Mouse (Mus musculus) hindbrain, embryonic 15.5 days (tissue): ENCODE measurements around the gene Hgfac. TPM values are rescaled to one million over a fixed set of nuclear protein-coding genes. Genes with fewer than 3 reads are reported as not detected.

Experiments
- ATAC-seq: fragments of 200-750 bp; cut with Nextera tagmentation; 2 replicates; pipeline ENCODE4 v1.8.0; 2017; ENCODE audit warnings: low read depth, moderate number of reproducible peaks, moderate TSS enrichment; ENCODE audit not compliant: low FRiP score
- H3K27ac ChIP-seq: fragments of 300-500 bp; sonication (generic); replicated peaks from 2 replicates; pipeline ENCODE4 v1.5.1; 2015; ENCODE audit warnings: mild to moderate bottlenecking, inconsistent platforms
- H3K27me3 ChIP-seq: fragments of 300-500 bp; sonication (generic); 2 replicates; pipeline ENCODE4 v1.6.1; 2015; ENCODE audit warnings: control low read depth, inconsistent platforms
- H3K36me3 ChIP-seq: fragments of 300-500 bp; sonication (generic); 2 replicates; pipeline ENCODE4 v1.6.1; 2015; ENCODE audit warnings: control low read depth, inconsistent platforms
- H3K4me1 ChIP-seq: fragments of 300-500 bp; sonication (generic); replicated peaks from 2 replicates; pipeline ENCODE4 v1.6.1; 2015; ENCODE audit warnings: control low read depth, inconsistent platforms
- H3K4me2 ChIP-seq: fragments of 300-500 bp; sonication (generic); 2 replicates; pipeline ENCODE4 v1.6.1; 2015; ENCODE audit warnings: moderate library complexity, mild to moderate bottlenecking, inconsistent platforms
- H3K4me3 ChIP-seq: fragments of 300-500 bp; sonication (generic); 2 replicates; pipeline ENCODE4 v1.5.1; 2015; ENCODE audit warnings: mild to moderate bottlenecking, inconsistent platforms
- H3K9ac ChIP-seq: fragments of 300-500 bp; sonication (generic); 2 replicates; pipeline ENCODE4 v1.6.1; 2015; ENCODE audit warnings: inconsistent platforms
- H3K9me3 ChIP-seq: fragments of 300-500 bp; sonication (generic); 2 replicates; pipeline ENCODE4 v1.6.1; 2016; ENCODE audit warnings: control low read depth, inconsistent platforms
- WGBS: fragments of 180-500 bp; shearing (Covaris S2); methylation state at CpG from one replicate; pipeline ENCODE4 v1.1.7; 2015; 5-methylcytosine and 5-hydroxymethylcytosine counted together
- microRNA-seq: library from miRNA; unstranded; fragments of <30 nt; microRNA quantifications from one replicate; pipeline ENCODE4, GENCODE M21; 2016
- polyA plus RNA-seq: library from polyadenylated mRNA; unstranded; fragments of >200 nt; fragmentation: Nextera tagmentation; extraction: Ambion mirVana; gene quantifications from 2 replicates; pipeline ENCODE4 v1.2.1, GENCODE M21; 2015

Hgfac gene
- polyA plus RNA-seq, 1 experiment from 2014 or later = 0.70 TPM

DNA sequence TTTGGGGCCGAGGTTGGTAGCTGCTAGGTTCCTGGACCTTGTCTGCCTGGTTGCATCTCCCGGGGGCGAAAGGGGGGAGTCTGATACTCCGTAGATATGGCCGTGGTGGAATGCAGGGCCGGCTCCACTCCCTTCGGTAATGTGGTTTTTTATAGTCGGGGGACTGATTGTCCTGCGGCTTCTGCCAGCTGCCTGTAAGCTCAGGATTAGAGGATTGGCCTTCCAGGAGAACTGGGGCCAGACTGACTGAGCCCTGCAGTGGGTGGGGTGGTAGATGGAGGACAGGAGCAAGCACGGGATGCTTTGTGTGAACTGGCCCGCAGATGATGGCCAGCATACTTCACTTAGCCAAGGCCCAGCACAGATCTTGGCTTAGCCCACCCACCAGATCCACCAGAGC lies 31.9 kb downstream of the Hgfac start:
- H3K9me3 ChIP-seq = no peaks in the 10 kb centered on the region
- peaks cover 12% of the 10 kb centered on the region; the same call in 1 of the 2 replicates for H3K36me3 ChIP-seq
- no peak overlapping the region for H3K9ac ChIP-seq
- 93% methylated on average over 11 of the region's 11 CpGs for WGBS
- H3K27ac ChIP-seq = no peak overlapping the region
- no peak for ATAC-seq
- H3K4me2 ChIP-seq = no peak overlapping the region
- H3K27me3 ChIP-seq = no peaks in the 10 kb centered on the region
- peaks cover 12% of the 10 kb centered on the region; the same call in 1 of the 2 replicates for H3K4me1 ChIP-seq
- H3K4me3 ChIP-seq = no peak overlapping the region

DNA sequence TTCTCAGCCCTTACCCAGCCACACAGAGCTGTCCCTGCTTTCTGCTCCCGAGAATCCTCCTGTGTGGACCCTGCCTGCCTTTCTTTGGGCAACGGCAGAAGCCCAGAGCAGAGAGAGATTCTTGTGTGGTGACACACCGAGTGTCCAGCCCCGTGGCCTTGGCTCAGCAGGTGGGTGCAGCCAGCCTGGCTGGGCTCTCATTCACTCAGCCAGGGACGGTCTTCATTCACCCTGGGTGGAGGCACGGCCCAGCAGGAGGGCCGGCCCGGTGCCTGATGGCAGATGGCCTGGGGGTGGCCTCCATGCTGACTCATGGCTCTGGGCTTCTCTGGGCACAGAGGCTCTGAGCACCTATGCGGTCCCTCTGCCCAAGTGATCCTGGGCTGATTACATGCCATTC lies 32.7 kb downstream of the Hgfac start:
- peaks cover 12% of the 10 kb centered on the region; the same call in 1 of the 2 replicates for H3K36me3 ChIP-seq
- H3K4me3 ChIP-seq = no peak overlapping the region
- no peaks in the 10 kb centered on the region for H3K9me3 ChIP-seq
- H3K4me1 ChIP-seq = peaks cover 12% of the 10 kb centered on the region; the same call in 1 of the 2 replicates
- no peak overlapping the region for H3K27ac ChIP-seq
- 66% methylated on average over 9 of the region's 9 CpGs for WGBS
- H3K27me3 ChIP-seq = peaks cover 4% of the 10 kb centered on the region; the same call in 1 of the 2 replicates
- no peak overlapping the region for H3K9ac ChIP-seq
- no peak overlapping the region for H3K4me2 ChIP-seq
- no peak for ATAC-seq

DNA sequence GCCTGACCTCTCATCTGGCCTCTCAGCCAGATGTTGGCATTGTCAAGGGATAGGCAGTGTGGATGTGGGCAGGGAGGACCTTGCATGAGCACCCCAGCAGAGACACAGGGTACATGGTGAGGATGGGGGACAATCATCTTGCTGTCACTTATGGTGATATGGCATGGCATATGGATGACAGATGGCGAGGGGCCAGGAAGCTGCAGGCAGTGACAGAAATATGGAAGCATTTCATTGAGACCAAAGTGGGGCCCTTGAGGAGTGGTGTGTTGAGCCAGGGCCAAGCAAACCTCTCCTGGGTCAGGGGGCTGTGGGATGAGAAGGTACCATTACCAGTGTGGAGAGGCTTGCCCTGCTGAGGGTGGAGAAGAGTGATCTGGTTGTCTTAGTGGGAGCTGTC lies 35.1 kb downstream of the Hgfac start:
- H3K36me3 ChIP-seq = peaks cover 12% of the 10 kb centered on the region; the same call in 1 of the 2 replicates
- H3K9me3 ChIP-seq = no peaks in the 10 kb centered on the region
- no peak for ATAC-seq
- WGBS = 92% methylated on average over 1 of the region's 1 CpGs
- H3K4me2 ChIP-seq = no peak overlapping the region
- no peak overlapping the region for H3K27ac ChIP-seq
- no peak overlapping the region for H3K9ac ChIP-seq
- H3K4me1 ChIP-seq = 0 out of 2 replicates have a peak, but pooled peaks cover 3% of the 10 kb centered on the region
- peaks cover 9% of the 10 kb centered on the region; the same call in 1 of the 2 replicates for H3K27me3 ChIP-seq
- H3K4me3 ChIP-seq = no peak overlapping the region

DNA sequence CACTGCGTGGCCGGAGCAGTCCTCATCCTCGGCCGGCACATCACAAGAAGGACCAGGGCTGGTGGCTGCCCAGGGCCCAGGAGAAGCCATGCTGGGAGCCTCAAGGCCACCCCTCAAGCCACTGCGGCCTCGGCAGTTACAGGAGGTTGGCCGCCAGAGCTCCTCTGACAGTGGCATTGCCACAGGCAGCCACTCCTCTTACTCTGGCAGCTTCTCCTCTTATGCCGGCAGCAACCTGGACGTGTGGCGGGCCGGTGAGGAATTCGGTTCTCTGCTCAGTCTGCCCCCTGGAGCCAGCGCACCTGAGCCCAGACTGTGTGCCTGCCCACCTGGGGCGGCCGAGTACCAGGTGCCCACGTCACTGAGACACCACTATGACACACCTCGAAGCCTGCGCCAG lies 37.8 kb downstream of the Hgfac start:
- no peak overlapping the region for H3K4me3 ChIP-seq
- H3K9me3 ChIP-seq = no peaks in the 10 kb centered on the region
- H3K9ac ChIP-seq = no peak overlapping the region
- peaks cover 9% of the 10 kb centered on the region; the same call in 1 of the 2 replicates for H3K27me3 ChIP-seq
- H3K27ac ChIP-seq = no peak overlapping the region
- ATAC-seq = no peak
- H3K4me2 ChIP-seq = no peak overlapping the region
- no peaks in the 10 kb centered on the region for H3K4me1 ChIP-seq
- 36% methylated on average over 18 of the region's 18 CpGs for WGBS
- H3K36me3 ChIP-seq = peaks cover 12% of the 10 kb centered on the region; the same call in 1 of the 2 replicates

DNA sequence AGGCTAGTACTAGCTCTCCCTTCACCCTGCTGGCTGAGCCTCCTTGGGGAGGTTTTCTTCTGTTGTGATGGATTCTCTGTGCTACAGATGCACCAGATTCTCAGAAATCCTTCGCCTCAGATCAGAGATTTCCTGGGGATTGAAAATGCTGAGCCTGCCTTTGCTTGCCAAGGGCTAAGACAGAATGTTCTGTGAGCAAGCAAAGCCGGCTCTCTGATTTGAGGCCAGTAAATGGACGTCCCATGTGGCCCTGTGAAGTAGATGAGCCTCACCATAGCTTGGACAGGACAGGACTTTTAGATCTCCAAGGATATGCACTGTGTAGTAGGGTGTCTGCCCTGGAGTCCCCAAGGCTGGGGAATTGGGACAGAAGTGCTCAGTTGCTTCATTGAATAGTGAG lies 43.6 kb downstream of the Hgfac start:
- no peak overlapping the region for H3K27ac ChIP-seq
- no peaks in the 10 kb centered on the region for H3K9me3 ChIP-seq
- H3K4me1 ChIP-seq = no peaks in the 10 kb centered on the region
- no peak for ATAC-seq
- H3K4me2 ChIP-seq = no peak overlapping the region
- no peaks in the 10 kb centered on the region for H3K27me3 ChIP-seq
- H3K9ac ChIP-seq = no peak overlapping the region
- no peak overlapping the region for H3K4me3 ChIP-seq
- no peaks in the 10 kb centered on the region for H3K36me3 ChIP-seq
- WGBS = 77% methylated on average over 3 of the region's 3 CpGs

DNA sequence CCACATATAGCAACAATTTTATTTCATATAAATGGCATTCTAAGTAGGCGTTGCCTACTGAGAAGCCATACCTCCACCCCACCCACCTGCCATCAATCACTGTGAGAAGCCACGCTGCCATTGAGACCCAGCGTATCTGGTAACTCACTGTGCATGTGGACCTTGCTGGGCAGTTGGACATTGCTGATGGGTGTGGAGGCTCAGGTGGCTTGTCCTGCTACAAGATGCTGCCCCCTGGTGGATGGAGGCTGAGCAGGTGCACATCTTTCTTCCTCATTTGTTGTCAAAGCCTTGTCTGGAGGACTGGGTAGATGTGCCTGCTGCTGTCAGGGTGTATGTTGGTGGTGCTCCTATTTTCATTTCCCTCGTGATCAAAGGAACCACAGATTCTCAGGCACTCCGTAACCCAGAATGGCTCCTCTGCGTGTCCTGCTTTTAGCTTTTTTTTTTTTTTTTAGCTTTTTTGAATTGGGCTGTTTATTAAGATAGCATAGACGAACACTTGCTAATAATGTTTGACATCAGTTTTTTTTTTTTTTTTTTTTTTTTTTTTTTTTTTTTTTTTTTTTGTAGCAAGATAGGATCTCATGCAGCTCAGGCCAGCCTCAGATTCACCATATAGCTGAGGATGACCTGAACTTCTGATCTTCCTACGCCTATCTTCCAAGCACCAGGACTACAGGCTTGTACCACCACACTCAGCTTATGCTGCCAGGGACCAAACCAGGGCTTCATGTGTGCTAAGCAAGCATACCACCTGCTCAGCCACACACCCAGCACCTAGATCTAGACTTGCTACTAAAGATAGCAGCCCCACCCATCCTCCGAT lies 47.7 kb downstream of the Hgfac start:
- Histone ChIP-seq H3K4me2 (no peak overlapping the region), H3K4me1 (no peaks in the 10 kb centered on the region), H3K9ac (no peak overlapping the region), H3K36me3 (peaks cover 21% of the 10 kb centered on the region), H3K27ac (no peak overlapping the region), H3K27me3 (no peaks in the 10 kb centered on the region), H3K9me3 (no peaks in the 10 kb centered on the region), H3K4me3 (no peak overlapping the region)
- no peak for ATAC-seq
- WGBS = 70% methylated on average over 9 of the region's 9 CpGs

DNA sequence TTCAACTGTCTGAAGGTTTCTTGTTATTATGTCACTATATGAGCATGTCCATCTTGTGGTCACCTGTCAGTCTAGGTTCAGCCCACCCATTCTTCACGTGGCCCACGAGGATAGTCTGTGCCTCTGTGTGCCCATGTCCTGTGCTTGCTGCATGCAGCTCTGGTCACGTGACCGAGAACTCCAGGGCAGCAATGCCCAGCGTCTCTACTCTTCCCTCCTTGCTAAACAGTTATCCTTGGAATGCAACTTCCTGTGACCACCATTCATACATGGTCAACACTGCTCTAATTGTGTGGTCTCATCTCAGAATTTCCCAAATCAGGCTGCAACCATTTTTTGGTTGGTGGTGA lies 48.3 kb downstream of the Hgfac start:
- Histone ChIP-seq H3K9me3 (no peaks in the 10 kb centered on the region), H3K4me3 (no peak overlapping the region), H3K36me3 (peaks cover 24% of the 10 kb centered on the region), H3K9ac (no peak overlapping the region), H3K27me3 (no peaks in the 10 kb centered on the region), H3K27ac (no peak overlapping the region), H3K4me1 (no peaks in the 10 kb centered on the region), H3K4me2 (no peak overlapping the region)
- WGBS = 86% methylated on average over 5 of the region's 5 CpGs
- no peak for ATAC-seq

DNA sequence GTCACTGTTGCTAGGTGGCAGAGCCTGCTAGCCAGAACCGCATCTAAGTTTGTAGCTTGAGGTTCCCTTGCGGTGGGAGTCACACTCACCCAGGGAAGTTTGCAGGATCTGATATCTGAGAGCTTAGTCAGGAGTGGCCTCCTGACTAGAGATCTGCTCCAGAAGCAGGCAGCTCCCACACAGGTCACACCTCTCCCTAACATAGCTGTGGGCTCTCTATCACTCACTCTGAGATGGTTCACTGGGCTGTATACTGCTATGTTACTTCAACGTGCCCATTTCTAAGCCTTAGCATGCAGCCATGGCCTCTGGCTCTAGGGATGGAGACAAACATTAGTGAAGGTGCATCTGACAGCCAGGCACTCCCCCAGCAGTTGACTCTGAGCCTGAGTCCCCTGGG lies 50.3 kb downstream of the Hgfac start:
- H3K27ac ChIP-seq = no peak overlapping the region
- 93% methylated on average over 3 of the region's 3 CpGs for WGBS
- no peaks in the 10 kb centered on the region for H3K4me1 ChIP-seq
- no peak for ATAC-seq
- no peak overlapping the region for H3K4me3 ChIP-seq
- H3K9ac ChIP-seq = no peak overlapping the region
- no peaks in the 10 kb centered on the region for H3K9me3 ChIP-seq
- no peak overlapping the region for H3K4me2 ChIP-seq
- H3K36me3 ChIP-seq = peaks cover 44% of the 10 kb centered on the region
- H3K27me3 ChIP-seq = no peaks in the 10 kb centered on the region

Small RNAs within 50 kb of the gene (microRNA-seq; reads per million reads assigned to microRNA genes)
- 11.6 reads per million, percentile 29 among the genes with 10 or more reads in this experiment for gene Mir3097

Other genes starting within 250 kb of the Hgfac start
- 4.4 and 5.2 TPM in 2 replicates for gene Msantd1, start 133.5 kb upstream of the Hgfac start, polyA plus RNA-seq
- gene Rgs12, start 92.1 kb upstream of the Hgfac start, polyA plus RNA-seq = 42.7 and 44.8 TPM in 2 replicates
- gene Dok7, start 15.3 kb downstream of the Hgfac start, polyA plus RNA-seq = 8.7 and 11.6 TPM in 2 replicates
- gene Lrpap1, start 64.3 kb downstream of the Hgfac start, polyA plus RNA-seq = 145 and 146 TPM in 2 replicates
- 1.0 and 1.1 TPM in 2 replicates for gene Adra2c, start 236.8 kb downstream of the Hgfac start, polyA plus RNA-seq